Mouse (Mus musculus) MEL (cell line): Measurements from ENCODE around the gene Otud7b.

Experiments used
- CHD2 ChIP-seq: IDR thresholded peaks from 2 replicates; pipeline ENCODE4 v1.6.1; 2011; ENCODE audit warnings: low read length, improper control_type of control experiment
- CTCF ChIP-seq, 3 experiments: IDR thresholded peaks in 2 of 3; conservative IDR thresholded peaks in 1 of 3; 2 replicates each; pipeline ENCODE4 v1.5.1; 2011 to 2012; ENCODE audit warnings: low read length in 3 of 3, low read depth in 2 of 3, mild to moderate bottlenecking in 2 of 3, improper control_type of control experiment in 1 of 3, inconsistent platforms in 1 of 3, mixed read lengths in 1 of 3, moderate library complexity in 1 of 3; ENCODE audit not compliant: control insufficient read depth in 1 of 3, insufficient read depth in 1 of 3, poor library complexity in 1 of 3, severe bottlenecking in 1 of 3
- EP300 ChIP-seq, 2 experiments: IDR thresholded peaks; 2 replicates each; pipeline ENCODE4 v1.6.1; 2011; ENCODE audit warnings: improper control_type of control experiment in 2 of 2, low read length in 2 of 2, low read depth in 1 of 2, mild to moderate bottlenecking in 1 of 2
- KAT2A ChIP-seq: conservative IDR thresholded peaks from 2 replicates; pipeline ENCODE4 v1.6.1; 2012; ENCODE audit warnings: low read depth, low read length, improper control_type of control experiment, inconsistent platforms
- MXI1 ChIP-seq: IDR thresholded peaks from 2 replicates; pipeline ENCODE4 v1.6.1; 2011; ENCODE audit warnings: mild to moderate bottlenecking, low read depth, low read length, improper control_type of control experiment
- POLR2A ChIP-seq, 2 experiments: IDR thresholded peaks; 2 replicates each; pipeline ENCODE4 v1.6.1; 2011 to 2012; ENCODE audit warnings: low read length in 2 of 2, mild to moderate bottlenecking in 2 of 2, control low read depth in 1 of 2, improper control_type of control experiment in 1 of 2, low read depth in 1 of 2, moderate library complexity in 1 of 2; ENCODE audit not compliant: control insufficient read depth in 1 of 2, insufficient read depth in 1 of 2, poor library complexity in 1 of 2
- POLR2AphosphoS2 ChIP-seq: IDR thresholded peaks from 2 replicates; pipeline ENCODE4 v1.6.1; 2011; ENCODE audit warnings: low read length, improper control_type of control experiment
- TBP ChIP-seq: IDR thresholded peaks from 2 replicates; pipeline ENCODE4 v1.8.0; 2011; ENCODE audit warnings: low read depth, low read length, improper control_type of control experiment
- ZKSCAN1 ChIP-seq: IDR thresholded peaks from 2 replicates; pipeline ENCODE4 v1.6.1; 2012; ENCODE audit warnings: low read depth, mild to moderate bottlenecking, inconsistent platforms, low read length, improper control_type of control experiment, moderate library complexity

DNA sequence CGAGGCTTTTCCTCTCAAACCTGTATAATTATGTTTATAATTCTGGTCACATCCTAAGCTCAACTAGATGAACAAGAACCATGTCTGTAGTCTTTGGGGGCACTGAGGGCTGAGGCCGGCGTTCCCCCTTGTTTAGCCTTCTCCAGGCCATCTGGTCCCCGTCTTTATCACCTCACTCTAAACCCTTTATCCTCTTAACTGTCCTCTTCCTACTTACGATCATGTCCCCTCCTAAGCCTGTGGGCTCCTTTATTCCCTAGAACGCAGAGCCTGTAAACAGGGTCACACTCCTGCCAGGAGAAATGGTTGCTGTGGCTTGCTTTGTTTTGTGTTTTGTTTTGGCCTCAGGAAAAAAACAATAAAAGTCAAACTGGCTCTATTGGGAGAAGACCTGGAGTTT, 12.4 kb upstream of the Otud7b start:
- TF ChIP-seq KAT2A (no peak), CTCF (IDR thresholded peaks at IDR 0.05 in 2 of 3, conservative IDR thresholded peaks at IDR 0.05 in 1 of 3; ENCODE audit: control insufficient read depth in 1 of 3, insufficient read depth in 1 of 3, low read depth in 2 of 3, low read length in 3 of 3, poor library complexity in 1 of 3, severe bottlenecking in 1 of 3) (no peak), POLR2A (IDR thresholded peaks at IDR 0.05; ENCODE audit: control insufficient read depth in 1 of 2, insufficient read depth in 1 of 2, low read depth in 1 of 2, low read length in 2 of 2, poor library complexity in 1 of 2) (no peak), MXI1 (no peak), ZKSCAN1 (no peak), CHD2 (no peak), POLR2AphosphoS2 (no peak), EP300 (IDR thresholded peaks at IDR 0.05; ENCODE audit: low read depth in 1 of 2, low read length in 2 of 2) (no peak), TBP (no peak)
